Mouse (Mus musculus) thymus, adult 2 months (tissue): Measurements from ENCODE around the gene Apon.

Experiments
- CTCF ChIP-seq: fragments of 200-500 bp; IDR thresholded peaks from 2 replicates; pipeline ENCODE4 v1.5.1; 2012; ENCODE audit warnings: mild to moderate bottlenecking, control low read depth, low read length, moderate library complexity, borderline replicate concordance; ENCODE audit not compliant: control insufficient read depth, poor library complexity, insufficient read depth; ENCODE audit errors: extremely low read depth
- POLR2A ChIP-seq: fragments of 200-500 bp; IDR thresholded peaks from 2 replicates; pipeline ENCODE4 v1.6.1; 2012; ENCODE audit warnings: mild to moderate bottlenecking, low read length, control low read depth, moderate library complexity; ENCODE audit not compliant: control insufficient read depth, poor library complexity, insufficient read depth; ENCODE audit errors: extremely low read depth

DNA sequence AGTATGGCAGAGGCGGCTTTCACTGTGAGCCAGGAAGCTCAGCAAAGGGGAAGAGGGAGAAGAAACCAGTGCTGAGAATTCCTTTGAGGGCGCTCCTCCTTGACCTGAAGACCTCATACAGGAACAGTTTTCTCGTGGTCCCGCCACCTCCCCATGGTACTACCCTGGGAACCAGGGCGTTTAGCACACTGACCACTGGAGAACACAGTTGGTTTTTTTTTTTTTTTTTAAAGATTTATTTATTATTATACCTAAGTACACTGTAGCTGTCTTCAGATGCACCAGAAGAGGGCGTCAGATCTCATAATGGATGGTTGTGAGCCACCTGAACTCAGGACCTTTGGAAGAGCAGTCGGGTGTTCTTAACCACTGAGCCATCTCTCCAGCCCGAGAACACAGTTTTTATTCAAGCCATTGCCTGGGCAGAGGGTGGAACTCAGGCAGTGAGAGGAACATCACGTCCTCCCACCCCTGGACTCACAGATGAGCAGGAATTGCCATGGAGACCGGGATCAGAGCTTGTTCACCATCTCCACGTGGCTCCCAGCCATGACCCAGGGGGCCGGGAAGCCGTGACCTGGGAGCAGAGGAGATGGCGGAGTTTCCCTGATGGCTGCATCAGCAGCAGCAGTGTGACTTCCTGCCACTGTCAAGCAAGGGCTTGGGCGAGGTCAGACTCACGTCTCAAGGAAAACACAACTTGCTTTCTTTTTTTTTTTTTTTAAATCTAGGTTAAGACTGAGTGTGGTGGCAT lies 32.2 kb upstream of the Apon start:
- TF ChIP-seq POLR2A (no peak), CTCF (no peak)
